Mouse (Mus musculus): ENCODE data around the gene Chd2. TPM values are rescaled to one million over a fixed set of nuclear protein-coding genes. Genes with fewer than 3 reads are reported as not detected.
A peak's percentile ranks its signal among the peaks of the same experiment; 100 is the strongest.
"Not testable (repeated sequence)": the region's sequence is repeated elsewhere in the genome, so short reads cannot be mapped to it uniquely, and the experiment has no call there.

Gene Chd2
- polyA plus RNA-seq, 1 experiment, result 51.4 TPM

DNA sequence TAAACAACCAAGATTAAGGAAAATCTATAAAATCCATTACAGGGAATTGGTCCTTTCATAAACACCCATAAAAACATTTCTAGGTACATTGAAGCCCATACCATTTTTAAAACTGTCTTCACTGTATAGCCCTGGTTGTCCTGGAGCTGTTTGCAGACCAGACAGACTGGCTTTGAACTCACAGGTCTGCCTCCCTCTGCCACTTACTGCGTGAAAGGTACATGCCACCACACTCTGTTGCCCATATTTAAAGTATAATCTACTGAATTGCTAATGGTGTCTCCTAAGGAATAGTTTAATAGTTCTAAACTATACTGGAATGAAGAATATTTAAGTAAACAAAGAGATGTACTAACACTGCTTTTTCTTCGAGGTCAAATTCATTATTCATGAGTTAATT lies 5.1 kb downstream of the Chd2 start:
- Histone ChIP-seq H3K4me3 (ENCODE audit: insufficient read depth, low read length) (peak overlapping the region; percentile 19; the same call in 1 of the 2 replicates), H3K4me1 (ENCODE audit: control insufficient read depth, insufficient read depth, low read length) (peaks cover 25% of the 10 kb centered on the region), H3K27ac (ENCODE audit: insufficient read depth, low read length) (peak overlapping the region; percentile 77)
- TF ChIP-seq POLR2A (IDR thresholded peaks at IDR 0.05; ENCODE audit: low read depth, low read length) (no peak), CTCF (IDR thresholded peaks at IDR 0.05; ENCODE audit: borderline replicate concordance, insufficient read depth, low read length) (no peak)

DNA sequence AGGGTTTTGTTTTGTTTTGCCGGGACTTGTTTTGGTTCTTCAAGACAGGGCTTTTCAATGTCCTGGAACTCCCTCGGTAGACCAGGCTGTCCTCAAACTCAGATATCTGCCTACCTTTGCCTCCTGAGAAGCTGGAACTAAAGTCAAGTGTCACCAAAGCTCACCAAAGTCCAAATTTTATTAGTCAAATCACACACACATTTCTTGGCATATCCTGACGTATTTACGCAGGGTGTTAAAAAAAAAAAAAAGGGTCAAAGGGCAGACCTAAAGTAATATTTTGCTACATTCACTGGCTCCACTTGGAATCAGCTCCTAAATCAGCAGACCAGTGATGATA lies 5.8 kb downstream of the Chd2 start:
- TF ChIP-seq POLR2A (IDR thresholded peaks at IDR 0.05; ENCODE audit: low read depth, low read length) (no peak), CTCF (IDR thresholded peaks at IDR 0.05; ENCODE audit: borderline replicate concordance, insufficient read depth, low read length) (no peak)
- Histone ChIP-seq H3K27ac (ENCODE audit: insufficient read depth, low read length) (peak overlapping the region; percentile 44; the same call in 1 of the 2 replicates), H3K4me3 (ENCODE audit: insufficient read depth, low read length) (no peak overlapping the region), H3K4me1 (ENCODE audit: control insufficient read depth, insufficient read depth, low read length) (peaks cover 26% of the 10 kb centered on the region)

DNA sequence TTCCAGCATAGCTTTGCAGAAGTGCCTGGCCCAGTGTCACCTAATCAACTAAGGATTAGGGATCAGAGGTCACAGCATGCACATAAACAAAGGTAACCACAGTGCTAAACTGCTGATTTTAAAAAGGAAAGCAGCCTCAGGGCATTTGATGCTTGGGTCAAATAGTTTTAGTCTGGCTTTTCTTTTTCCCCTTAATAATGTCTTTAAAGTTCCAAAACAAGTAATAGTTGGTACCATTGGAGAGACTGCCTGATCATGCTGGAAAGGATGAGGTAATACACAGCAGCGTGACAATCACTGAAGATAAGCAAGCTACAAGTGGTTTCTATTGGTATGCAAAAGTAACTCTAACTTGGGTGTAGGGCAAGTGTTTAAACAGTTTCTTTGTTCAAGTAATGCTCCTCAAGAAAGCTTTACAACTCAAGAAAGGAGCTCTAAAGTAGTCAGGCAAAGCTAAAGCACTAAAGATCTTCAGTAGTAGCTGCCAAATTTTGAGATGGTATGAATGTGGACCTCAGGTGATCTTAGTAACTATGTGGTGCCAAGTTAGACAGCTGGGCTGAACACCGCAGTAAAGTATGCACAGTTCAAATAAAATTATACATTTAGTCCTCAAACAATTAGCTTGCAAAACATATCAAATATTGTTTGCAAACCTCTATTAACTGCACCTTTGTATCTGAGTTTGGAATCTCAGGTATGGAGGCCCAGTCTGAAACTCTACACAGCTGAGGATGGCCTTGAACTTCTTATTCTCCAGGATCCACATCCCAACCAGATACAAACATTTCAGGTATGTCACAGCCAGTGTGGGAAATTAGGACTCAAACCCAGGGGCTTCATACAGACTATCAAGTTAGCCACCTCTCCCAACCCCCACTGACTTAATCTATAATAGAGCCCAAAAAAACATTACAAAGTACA lies 6.4 kb downstream of the Chd2 start:
- Histone ChIP-seq H3K4me1 (ENCODE audit: control insufficient read depth, insufficient read depth, low read length) (peaks cover 29% of the 10 kb centered on the region), H3K27ac (ENCODE audit: insufficient read depth, low read length) (peak overlapping the region; percentile 69), H3K4me3 (ENCODE audit: insufficient read depth, low read length) (no peak overlapping the region)
- TF ChIP-seq POLR2A (IDR thresholded peaks at IDR 0.05; ENCODE audit: low read depth, low read length), result no peak
- TF ChIP-seq CTCF (IDR thresholded peaks at IDR 0.05; ENCODE audit: borderline replicate concordance, insufficient read depth, low read length), result no peak

DNA sequence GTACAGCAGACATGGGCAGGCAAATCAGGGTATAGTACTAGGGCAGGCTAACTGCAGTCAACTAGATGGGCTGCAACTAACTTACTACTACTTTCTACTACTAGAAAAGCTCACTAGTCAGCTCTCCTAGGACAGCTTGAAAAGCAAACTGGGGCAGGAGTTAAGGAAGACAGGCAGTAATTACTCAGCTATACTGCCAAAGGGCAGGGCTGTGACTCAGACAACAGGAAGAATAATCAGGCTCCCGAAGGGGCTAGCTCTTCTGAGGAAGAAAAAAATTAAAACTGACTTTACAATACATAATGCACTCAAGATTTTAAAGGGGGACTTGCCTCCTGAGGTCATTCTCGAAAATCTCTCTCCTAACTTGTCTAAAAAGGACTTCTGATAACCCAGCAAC lies 8.2 kb downstream of the Chd2 start:
- H3K4me3 ChIP-seq (ENCODE audit: insufficient read depth, low read length), result peak overlapping the region; percentile 4; the same call in 1 of the 2 replicates
- H3K27ac ChIP-seq (ENCODE audit: insufficient read depth, low read length), result peak overlapping the region; percentile 93
- TF ChIP-seq POLR2A (IDR thresholded peaks at IDR 0.05; ENCODE audit: low read depth, low read length) (no peak), CTCF (IDR thresholded peaks at IDR 0.05; ENCODE audit: borderline replicate concordance, insufficient read depth, low read length) (no peak)
- H3K4me1 ChIP-seq (ENCODE audit: control insufficient read depth, insufficient read depth, low read length), result peaks cover 29% of the 10 kb centered on the region

DNA sequence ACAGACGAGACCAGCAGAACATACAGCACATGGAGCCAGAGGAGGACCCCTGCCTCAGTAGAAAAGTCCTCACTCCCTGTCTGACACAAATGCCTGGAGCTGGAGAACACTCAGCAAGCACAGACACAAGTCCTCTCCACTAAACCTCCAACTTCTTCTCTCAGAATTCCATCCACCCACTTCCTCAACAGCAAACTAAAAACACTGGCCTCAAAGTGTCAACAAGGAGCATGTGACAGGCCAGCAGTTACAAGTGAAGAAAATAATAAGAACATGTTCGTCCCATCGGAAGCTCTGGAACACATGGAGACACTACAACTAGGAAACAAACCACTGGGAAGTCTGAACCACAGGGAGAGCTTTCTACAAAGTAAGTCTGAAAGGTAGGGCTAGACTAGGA lies 8.7 kb downstream of the Chd2 start:
- TF ChIP-seq CTCF (IDR thresholded peaks at IDR 0.05; ENCODE audit: borderline replicate concordance, insufficient read depth, low read length) (no peak), POLR2A (IDR thresholded peaks at IDR 0.05; ENCODE audit: low read depth, low read length) (no peak)
- peaks cover 29% of the 10 kb centered on the region for H3K4me1 ChIP-seq (ENCODE audit: control insufficient read depth, insufficient read depth, low read length)
- no peak overlapping the region for H3K4me3 ChIP-seq (ENCODE audit: insufficient read depth, low read length)
- peak overlapping the region; percentile 93 for H3K27ac ChIP-seq (ENCODE audit: insufficient read depth, low read length)

DNA sequence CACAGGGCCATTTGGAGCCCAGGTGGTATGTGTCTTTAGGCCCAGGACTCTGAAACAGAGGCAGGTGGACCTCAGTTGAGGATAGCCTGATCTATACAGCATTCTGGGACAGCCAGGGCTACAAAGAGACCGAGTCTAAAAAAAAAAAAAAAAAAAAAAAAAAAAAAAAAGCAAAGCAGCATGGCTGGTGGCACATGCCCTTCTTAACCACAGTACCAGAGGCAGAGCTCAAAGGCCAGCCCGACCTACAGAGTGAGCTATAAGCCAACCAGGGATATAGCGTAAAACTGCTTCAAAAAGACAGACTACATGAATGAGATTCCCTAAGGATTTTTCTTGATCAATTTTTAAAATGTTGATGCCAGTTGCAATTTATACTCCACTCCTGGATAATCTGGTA lies 9.5 kb downstream of the Chd2 start:
- peaks cover 29% of the 10 kb centered on the region for H3K4me1 ChIP-seq (ENCODE audit: control insufficient read depth, insufficient read depth, low read length)
- TF ChIP-seq POLR2A (IDR thresholded peaks at IDR 0.05; ENCODE audit: low read depth, low read length), result no peak
- no peak for TF ChIP-seq CTCF (IDR thresholded peaks at IDR 0.05; ENCODE audit: borderline replicate concordance, insufficient read depth, low read length)
- no peak overlapping the region for H3K4me3 ChIP-seq (ENCODE audit: insufficient read depth, low read length)
- H3K27ac ChIP-seq (ENCODE audit: insufficient read depth, low read length), result 0 out of 2 replicates have a peak overlapping the region, but pooled peaks have one; percentile 23

DNA sequence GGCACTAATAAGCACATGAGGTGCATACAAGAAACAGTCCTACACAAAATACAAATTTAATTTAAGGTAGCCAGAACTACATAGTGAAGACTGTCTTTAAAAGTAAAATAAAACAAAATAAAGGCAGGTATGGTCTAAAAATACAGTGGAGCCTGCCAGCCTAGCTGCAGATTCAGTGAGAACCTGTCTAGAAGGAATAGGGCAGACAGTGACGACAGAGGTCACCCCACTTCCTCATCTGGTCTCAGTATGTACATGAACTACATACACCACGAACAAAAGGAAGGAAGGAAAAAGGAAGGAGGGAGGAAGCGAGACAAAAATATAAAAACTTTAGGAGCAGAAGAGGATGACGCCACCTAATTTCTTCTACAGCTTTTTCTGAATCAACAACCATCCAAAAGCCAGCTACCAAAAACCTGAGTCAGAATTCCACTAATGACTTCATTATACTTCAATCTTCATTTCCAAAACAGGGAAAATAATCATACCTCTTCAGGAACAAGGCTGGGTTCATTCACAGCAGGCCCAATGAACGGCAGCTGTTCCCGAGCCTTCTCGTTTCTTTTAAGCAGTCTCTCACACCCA lies 10.0 kb downstream of the Chd2 start:
- no peak for TF ChIP-seq CTCF (IDR thresholded peaks at IDR 0.05; ENCODE audit: borderline replicate concordance, insufficient read depth, low read length)
- TF ChIP-seq POLR2A (IDR thresholded peaks at IDR 0.05; ENCODE audit: low read depth, low read length), result no peak
- H3K4me1 ChIP-seq (ENCODE audit: control insufficient read depth, insufficient read depth, low read length), result peaks cover 29% of the 10 kb centered on the region
- peak overlapping the region; percentile 36 for H3K27ac ChIP-seq (ENCODE audit: insufficient read depth, low read length)
- no peak overlapping the region for H3K4me3 ChIP-seq (ENCODE audit: insufficient read depth, low read length)

DNA sequence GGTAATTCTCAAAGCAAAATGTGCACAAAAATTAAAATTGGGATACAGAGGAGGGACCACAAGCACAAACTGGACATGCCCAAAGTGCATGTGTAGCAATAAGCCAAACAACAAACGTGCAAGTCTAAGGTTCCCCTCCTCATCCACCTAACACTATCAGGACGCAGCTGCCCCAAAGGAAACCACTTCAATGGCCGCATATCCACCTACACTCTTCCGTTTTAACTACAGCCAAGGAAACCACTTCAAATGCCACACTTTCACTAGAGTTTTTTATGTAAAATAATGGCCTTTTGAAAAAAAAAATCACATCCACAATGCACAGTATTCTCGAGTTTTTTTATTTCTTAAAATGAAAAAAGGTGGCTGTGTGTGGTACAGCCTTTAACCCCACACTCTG lies 10.8 kb downstream of the Chd2 start:
- peaks cover 29% of the 10 kb centered on the region for H3K4me1 ChIP-seq (ENCODE audit: control insufficient read depth, insufficient read depth, low read length)
- no peak for TF ChIP-seq POLR2A (IDR thresholded peaks at IDR 0.05; ENCODE audit: low read depth, low read length)
- TF ChIP-seq CTCF (IDR thresholded peaks at IDR 0.05; ENCODE audit: borderline replicate concordance, insufficient read depth, low read length), result no peak
- H3K4me3 ChIP-seq (ENCODE audit: insufficient read depth, low read length), result no peak overlapping the region
- H3K27ac ChIP-seq (ENCODE audit: insufficient read depth, low read length), result 0 out of 2 replicates have a peak overlapping the region, but pooled peaks have one; percentile 36

DNA sequence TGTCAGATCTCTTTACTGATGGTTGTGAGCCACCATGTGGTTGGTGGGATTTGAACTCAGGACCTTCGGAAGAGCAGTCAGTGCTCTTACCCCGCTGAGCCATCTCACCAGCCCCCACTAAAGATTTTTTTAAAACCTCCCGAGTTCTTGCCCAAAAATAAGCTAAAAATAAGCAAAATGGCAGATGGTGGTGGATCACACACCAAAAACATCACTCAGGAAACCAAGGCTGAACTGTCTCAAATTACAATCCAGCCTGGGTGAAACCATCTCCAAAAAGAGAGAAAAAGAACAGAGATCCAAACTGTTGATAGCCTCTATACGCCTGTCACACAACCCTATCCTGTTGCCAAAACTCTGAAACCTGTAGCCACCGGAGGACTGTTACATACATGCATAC lies 11.5 kb downstream of the Chd2 start:
- TF ChIP-seq CTCF (IDR thresholded peaks at IDR 0.05; ENCODE audit: borderline replicate concordance, insufficient read depth, low read length), result no peak
- no peak for TF ChIP-seq POLR2A (IDR thresholded peaks at IDR 0.05; ENCODE audit: low read depth, low read length)
- Histone ChIP-seq H3K4me3 (ENCODE audit: insufficient read depth, low read length) (no peak overlapping the region), H3K27ac (ENCODE audit: insufficient read depth, low read length) (no peak overlapping the region), H3K4me1 (ENCODE audit: control insufficient read depth, insufficient read depth, low read length) (peaks cover 25% of the 10 kb centered on the region)

DNA sequence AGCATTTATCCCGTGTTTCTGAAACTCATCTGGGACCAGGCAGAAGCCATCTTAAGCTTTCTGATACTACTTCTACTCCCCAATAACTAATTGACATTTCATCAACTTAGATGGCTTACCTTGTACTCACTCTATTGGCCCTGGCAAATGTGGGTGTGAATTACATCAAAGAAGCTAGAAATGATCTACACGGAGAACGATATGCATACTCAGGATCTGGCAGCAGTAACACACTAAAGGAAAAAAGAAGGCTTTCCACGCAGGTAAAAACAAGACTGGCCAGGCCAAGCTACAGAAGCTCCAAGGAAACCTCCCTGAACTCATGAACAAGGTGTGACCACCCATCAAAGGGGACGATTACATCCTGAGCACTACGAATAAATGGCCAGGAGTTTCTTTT lies 12.4 kb downstream of the Chd2 start:
- TF ChIP-seq CTCF (IDR thresholded peaks at IDR 0.05; ENCODE audit: borderline replicate concordance, insufficient read depth, low read length) (no peak), POLR2A (IDR thresholded peaks at IDR 0.05; ENCODE audit: low read depth, low read length) (no peak)
- no peak overlapping the region for H3K4me3 ChIP-seq (ENCODE audit: insufficient read depth, low read length)
- peaks cover 22% of the 10 kb centered on the region for H3K4me1 ChIP-seq (ENCODE audit: control insufficient read depth, insufficient read depth, low read length)
- H3K27ac ChIP-seq (ENCODE audit: insufficient read depth, low read length), result no peak overlapping the region

DNA sequence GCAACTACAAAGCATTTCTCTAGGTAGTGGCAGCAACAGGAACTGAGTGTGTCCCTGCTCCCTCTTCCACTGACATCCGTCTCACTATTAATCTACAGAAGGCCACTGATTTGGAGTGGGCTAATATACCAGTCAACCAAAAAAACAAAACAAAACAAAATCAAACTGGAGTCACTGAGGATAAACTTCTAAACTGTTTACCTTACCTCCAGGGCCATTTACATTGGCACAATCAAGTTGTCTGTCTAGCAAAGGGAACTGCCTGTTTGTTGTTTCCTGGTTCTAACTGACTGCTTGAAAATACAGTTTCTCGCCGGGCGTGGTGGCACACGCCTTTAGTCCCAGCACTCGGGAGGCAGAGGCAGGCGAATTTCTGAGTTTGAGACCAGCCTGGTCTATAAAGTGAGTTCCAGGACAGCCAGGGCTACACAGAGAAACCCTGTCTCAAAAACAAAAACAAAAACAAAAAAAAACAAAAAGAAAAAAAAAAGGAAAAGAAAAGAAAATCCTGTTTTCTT lies 13.2 kb downstream of the Chd2 start:
- H3K4me3 ChIP-seq (ENCODE audit: insufficient read depth, low read length); H3K27ac ChIP-seq (ENCODE audit: insufficient read depth, low read length): not testable (repeated sequence)
- peaks cover 17% of the 10 kb centered on the region for H3K4me1 ChIP-seq (ENCODE audit: control insufficient read depth, insufficient read depth, low read length)

All from embryonic fibroblast, embryonic 13.5 days (primary cell).